Mouse (Mus musculus) bone marrow, adult 2 months (tissue): ENCODE results near the gene Slc27a5. TPM values are rescaled to one million over a fixed set of nuclear protein-coding genes. Genes with fewer than 3 reads are reported as not detected.

ENCODE experiments used
- H3K27ac ChIP-seq: fragments of 200-500 bp; 2 replicates; pipeline ENCODE4 v1.5.1; 2012; ENCODE audit warnings: low read depth, mild to moderate bottlenecking, control low read depth, inconsistent platforms, low read length; ENCODE audit not compliant: control insufficient read depth, poor library complexity, insufficient read depth
- H3K4me1 ChIP-seq: fragments of 200-500 bp; 2 replicates; pipeline ENCODE4 v1.6.1; 2011; ENCODE audit warnings: low read length; ENCODE audit not compliant: control insufficient read depth, insufficient read depth
- H3K4me3 ChIP-seq: fragments of 200-500 bp; replicated peaks from 2 replicates; pipeline ENCODE3; 2011; ENCODE audit warnings: mild to moderate bottlenecking, low read depth, low read length, control low read depth; ENCODE audit not compliant: control insufficient read depth
- CTCF ChIP-seq: fragments of 200-500 bp; IDR thresholded peaks from 2 replicates; pipeline ENCODE4 v1.5.1; 2011; ENCODE audit warnings: low read length, control low read depth; ENCODE audit not compliant: control insufficient read depth, insufficient read depth
- POLR2A ChIP-seq: fragments of 200-500 bp; IDR thresholded peaks from 2 replicates; pipeline ENCODE4 v1.6.1; 2011; ENCODE audit warnings: low read depth, mild to moderate bottlenecking, control low read depth, low read length, borderline replicate concordance; ENCODE audit not compliant: control insufficient read depth
- WGBS: fragments of 180-500 bp; shearing (Covaris S2); methylation state at CpG from one replicate; pipeline ENCODE4 v1.1.7; 2018; 5-methylcytosine and 5-hydroxymethylcytosine counted together
- polyA plus RNA-seq: library from polyadenylated mRNA; stranded (reverse); fragments of >200 nt; gene quantifications from 2 replicates; pipeline ENCODE4 v1.2.4, GENCODE M21; 2011; ENCODE audit warnings: low replicate concordance; ENCODE audit not compliant: missing spikeins, insufficient read depth, insufficient read length

Gene Slc27a5
- polyA plus RNA-seq, 1 experiment: 2.2 TPM

DNA sequence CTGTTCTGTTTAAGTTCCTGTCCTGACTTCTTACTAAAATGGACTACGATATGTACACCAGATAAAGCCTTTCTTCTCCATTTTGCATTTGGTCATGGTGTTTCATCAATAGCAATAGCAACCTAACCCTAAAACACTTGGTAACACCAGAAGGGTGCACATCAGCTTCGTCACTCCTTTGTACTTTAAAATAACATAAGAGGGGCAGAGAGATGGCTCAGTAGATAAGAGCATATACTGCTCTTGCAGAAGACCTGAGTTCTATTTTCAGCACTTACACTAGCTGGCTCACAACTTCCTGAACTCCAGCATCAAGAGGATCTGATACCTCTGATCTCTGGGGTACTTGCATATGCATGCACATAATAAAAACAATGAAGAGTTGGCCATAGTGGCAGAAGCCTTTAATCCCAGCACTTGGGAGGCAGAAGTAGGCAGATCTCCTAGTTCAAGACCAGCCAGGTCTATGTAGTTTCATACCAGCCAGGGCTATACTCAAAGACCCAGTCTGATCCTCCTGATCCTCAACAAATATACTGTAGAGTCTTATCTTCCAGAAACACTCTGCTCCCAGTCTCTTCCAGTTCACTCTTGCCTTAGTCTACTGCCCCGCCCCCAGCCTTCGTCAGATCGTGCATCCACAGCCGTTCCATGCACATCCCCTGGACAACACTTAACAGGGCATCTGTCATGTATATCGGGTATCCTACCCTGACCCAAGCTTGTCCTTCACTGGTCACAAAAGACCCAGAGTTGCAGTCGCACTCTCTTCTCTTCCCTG is 10.4 kb downstream of the Slc27a5 start:
- H3K4me3 ChIP-seq: no peak overlapping the region
- TF ChIP-seq CTCF (no peak), POLR2A (no peak)
- 71% methylated on average over 8 of the region's 8 CpGs for WGBS
- H3K27ac ChIP-seq: no peak overlapping the region
- H3K4me1 ChIP-seq: no peaks in the 10 kb centered on the region; the same call in 1 of the 2 replicates

GRCm38 (mm10) chr7:12986906-12987305 is 11.1 kb downstream of the Slc27a5 start:
- H3K4me1 ChIP-seq: no peaks in the 10 kb centered on the region; the same call in 1 of the 2 replicates
- TF ChIP-seq CTCF (no peak), POLR2A (no peak)
- WGBS: 76% methylated on average over 8 of the region's 8 CpGs
- no peak overlapping the region for H3K4me3 ChIP-seq
- H3K27ac ChIP-seq: no peak overlapping the region

DNA sequence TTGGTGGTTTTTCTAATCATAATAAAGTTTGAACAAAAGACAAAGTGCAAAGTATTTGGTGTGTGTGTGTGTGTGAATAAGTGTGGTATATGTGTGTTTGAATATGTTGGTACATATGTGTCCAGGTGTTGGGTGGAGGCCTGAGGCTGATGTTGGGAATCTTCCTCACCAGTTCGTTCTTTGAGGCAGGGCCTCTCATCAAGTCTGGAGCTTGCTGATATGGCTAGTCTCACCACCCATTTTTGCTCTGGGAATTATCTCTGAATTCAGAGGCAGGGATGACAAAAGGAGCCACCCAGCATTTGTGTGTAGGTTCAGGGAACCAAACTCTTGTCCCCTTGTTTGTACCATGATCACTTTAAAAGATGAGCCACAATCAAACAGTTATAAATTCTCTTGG is 12.3 kb downstream of the Slc27a5 start:
- TF ChIP-seq CTCF (no peak), POLR2A (no peak)
- no peak overlapping the region for H3K27ac ChIP-seq
- 37% methylated on average over 1 of the region's 1 CpGs for WGBS

DNA sequence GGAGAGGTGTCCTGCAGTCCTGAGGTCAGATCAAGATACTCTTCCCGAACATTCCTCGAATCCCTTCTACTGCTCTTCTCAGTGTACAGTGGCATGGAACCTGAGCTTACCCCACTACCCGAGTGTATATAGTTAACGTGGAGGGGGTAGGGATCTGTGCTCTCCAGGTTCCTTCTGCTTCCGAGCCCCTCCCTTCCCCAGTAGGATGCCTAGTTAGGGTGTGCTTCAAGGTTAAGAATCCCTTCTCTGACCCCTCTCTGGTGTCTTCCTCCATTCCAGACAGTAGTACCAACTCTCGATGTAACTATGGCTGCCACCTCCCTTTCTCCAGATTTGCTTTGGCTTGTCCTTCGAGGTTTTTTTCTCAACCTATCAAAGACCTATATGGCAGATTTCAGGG is 17.7 kb downstream of the Slc27a5 start:
- no peak for TF ChIP-seq CTCF
- H3K4me3 ChIP-seq: no peak overlapping the region
- H3K27ac ChIP-seq: no peak overlapping the region
- no peaks in the 10 kb centered on the region for H3K4me1 ChIP-seq
- WGBS: 84% methylated on average over 7 of the region's 7 CpGs

More for the DNA sequence above, 12.3 kb downstream of the Slc27a5 start:
- H3K4me3 ChIP-seq: no peak overlapping the region
- H3K4me1 ChIP-seq: no peaks in the 10 kb centered on the region; the same call in 1 of the 2 replicates

DNA sequence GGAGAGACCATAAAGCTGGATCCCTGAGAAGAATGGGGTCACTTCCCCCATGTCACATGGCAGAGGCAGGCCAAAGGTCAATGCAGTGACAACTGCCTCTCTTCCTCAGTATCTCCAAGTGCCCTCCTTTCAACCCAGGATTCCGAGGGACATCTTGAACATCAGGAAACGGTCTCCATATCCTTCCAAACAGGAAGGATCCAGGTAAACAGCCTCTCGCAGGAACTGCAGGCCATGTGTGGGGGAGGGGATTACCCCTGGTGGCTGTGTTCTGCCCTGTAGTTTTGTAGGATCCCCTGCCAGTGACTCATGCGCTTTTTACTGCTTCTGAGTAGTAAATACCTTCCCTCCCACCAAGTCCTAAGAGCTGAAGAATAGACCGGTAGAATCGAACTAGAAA is 18.2 kb downstream of the Slc27a5 start:
- H3K4me1 ChIP-seq: no peaks in the 10 kb centered on the region
- no peak overlapping the region for H3K4me3 ChIP-seq
- TF ChIP-seq CTCF (no peak), POLR2A (no peak)
- no peak overlapping the region for H3K27ac ChIP-seq
- WGBS: 87% methylated on average over 6 of the region's 6 CpGs

DNA sequence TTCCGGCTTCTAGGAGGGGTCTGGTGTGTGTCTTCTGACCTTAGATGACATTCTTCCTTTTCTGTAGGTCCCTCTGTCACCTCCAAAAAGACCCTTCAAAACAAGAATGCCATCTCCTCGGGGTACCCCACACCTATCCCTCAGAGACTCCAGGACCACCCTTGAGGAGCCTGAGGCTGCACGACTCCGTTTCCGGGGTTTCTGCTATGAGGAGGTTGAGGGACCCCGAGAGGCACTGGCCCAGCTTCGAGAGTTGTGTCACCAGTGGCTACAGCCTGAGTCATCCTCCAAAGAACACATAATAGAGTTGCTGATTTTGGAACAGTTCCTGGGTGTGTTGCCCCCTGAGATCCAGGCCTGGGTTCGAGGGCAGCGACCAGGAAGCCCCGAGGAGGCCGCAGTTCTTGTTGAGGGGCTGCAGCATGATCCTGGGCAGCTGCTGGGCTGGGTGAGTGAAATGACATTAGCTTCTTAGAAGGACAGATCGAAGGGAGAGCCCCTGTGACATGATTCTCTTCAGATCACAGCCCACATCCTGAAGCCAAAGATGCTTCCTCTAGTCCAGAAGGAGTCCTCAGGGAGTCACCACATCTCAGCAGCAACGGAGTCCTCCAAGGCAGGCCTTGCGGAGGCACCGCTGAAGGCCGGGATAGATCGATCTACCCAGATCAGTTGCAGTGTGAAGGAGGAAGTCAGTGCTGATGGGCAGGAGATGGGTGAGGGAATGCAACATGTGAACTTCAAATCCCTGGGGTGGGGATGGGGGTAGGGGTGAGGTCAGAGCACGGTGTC is 18.9 kb downstream of the Slc27a5 start:
- TF ChIP-seq POLR2A: no peak
- no peak for TF ChIP-seq CTCF
- Histone ChIP-seq H3K27ac (no peak overlapping the region), H3K4me1 (no peaks in the 10 kb centered on the region), H3K4me3 (no peak overlapping the region)
- 77% methylated on average over 18 of the region's 18 CpGs for WGBS

DNA sequence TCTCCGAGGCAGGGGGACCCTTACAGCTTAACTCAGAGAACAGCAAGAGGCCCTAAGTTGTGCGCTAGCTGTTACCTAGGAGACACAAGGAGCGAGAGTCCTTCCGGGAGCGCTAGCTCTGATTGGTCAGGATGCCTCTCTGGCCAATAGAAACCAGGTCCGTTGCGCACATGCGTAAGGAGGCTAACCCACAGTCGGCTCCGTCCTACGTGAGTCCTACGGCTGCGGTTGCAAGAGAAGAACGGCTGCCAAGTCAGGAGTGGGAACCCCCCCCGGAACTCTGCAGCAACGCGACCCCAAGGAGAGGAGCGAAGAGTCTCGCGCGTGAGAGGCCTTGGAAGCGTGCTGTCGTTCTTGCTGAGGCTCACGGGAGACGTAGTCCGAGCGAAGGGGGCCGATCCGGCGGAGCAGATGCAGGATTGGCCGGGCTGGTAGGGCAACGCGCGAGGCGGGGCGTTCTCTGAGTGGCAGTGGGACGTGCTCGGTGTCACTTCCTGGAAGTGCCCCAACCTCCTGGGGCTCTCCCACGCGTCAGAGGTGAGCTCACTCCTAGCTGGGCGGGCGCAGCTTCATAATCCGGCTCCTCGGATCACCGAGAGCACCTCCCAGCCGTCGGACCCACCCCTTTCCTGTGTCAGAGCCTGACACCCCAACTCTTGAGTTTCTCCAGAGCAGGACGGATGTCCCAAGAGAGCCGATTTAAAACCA is 20.2 kb downstream of the Slc27a5 start, which contains the start of gene Zfp446:
Gene Zfp446, plus strand, starts transcription at position 167 of the 708 bp plus-strand sequence.
- TF ChIP-seq CTCF (no peak), POLR2A (peak; percentile 68; the same call in 1 of the 2 replicates)
- WGBS: under 1% methylated on average over 49 of the region's 49 CpGs
- Histone ChIP-seq H3K4me3 (peak within 1 kb of the TSS; percentile 76), H3K4me1 (no peaks in the 10 kb centered on the region), H3K27ac (peak within 1 kb of the TSS; percentile 62)

DNA sequence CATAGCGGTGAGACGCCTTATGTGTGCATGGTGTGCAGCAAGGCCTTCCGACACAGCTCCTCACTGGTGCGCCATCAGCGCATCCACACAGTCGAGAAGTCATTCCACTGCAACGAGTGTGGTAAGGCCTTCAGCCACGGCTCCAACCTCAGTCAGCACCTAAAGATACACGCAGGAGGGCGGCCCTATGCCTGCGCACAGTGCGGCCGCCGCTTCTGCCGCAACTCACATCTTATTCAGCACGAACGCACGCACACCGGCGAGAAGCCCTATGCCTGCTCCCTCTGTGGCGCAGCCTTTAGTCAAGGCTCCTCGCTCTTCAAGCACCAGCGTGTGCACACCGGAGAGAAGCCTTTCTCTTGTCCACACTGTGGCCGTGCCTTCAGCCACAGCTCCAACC is 27.1 kb downstream of the Slc27a5 start:
- H3K27ac ChIP-seq: no peak overlapping the region; the same call in 1 of the 2 replicates
- TF ChIP-seq POLR2A: no peak
- no peak for TF ChIP-seq CTCF
- no peak overlapping the region for H3K4me3 ChIP-seq
- no peaks in the 10 kb centered on the region; the same call in 1 of the 2 replicates for H3K4me1 ChIP-seq
- 93% methylated on average over 25 of the region's 25 CpGs for WGBS
